Mouse (Mus musculus): ENCODE data around the gene Psmd4. TPM values are rescaled to one million over a fixed set of nuclear protein-coding genes. Genes with fewer than 3 reads are reported as not detected.

Gene Psmd4
- total and polyA plus RNA-seq, 2 experiments from 2014 or later: 210 to 272 TPM

- WGBS: 63% methylated on average over 3 of the region's 3 CpGs
- no peak for ATAC-seq
- H3K4me3 ChIP-seq (ENCODE audit: low read length): no peak overlapping the region
- no peaks in the 10 kb centered on the region for H3K27me3 ChIP-seq (ENCODE audit: insufficient read depth, low read length)
- no peaks in the 10 kb centered on the region for H3K4me1 ChIP-seq (ENCODE audit: insufficient read depth, low read length)
- no peak overlapping the region for H3K4me2 ChIP-seq (ENCODE audit: low read depth, low read length)
- peaks cover 70% of the 10 kb centered on the region for H3K36me3 ChIP-seq (ENCODE audit: insufficient read depth, low read length)
- no peak for DNase-seq (ENCODE audit: low spot score)
- TF ChIP-seq CTCF (IDR thresholded peaks at IDR 0.05; ENCODE audit: low read depth): no peak
- H3K9me3 ChIP-seq (ENCODE audit: low read length): no peaks in the 10 kb centered on the region
- H3K27ac ChIP-seq: no peak overlapping the region
- H3K9ac ChIP-seq (replicated peaks; ENCODE audit: low read length): no peak overlapping the region
Observed at GRCm38 (mm10) chr3:95005651-95006050, 36.8 kb downstream of the Psmd4 start.

- H3K27me3 ChIP-seq (ENCODE audit: insufficient read depth, low read length): no peaks in the 10 kb centered on the region
- ATAC-seq: no peak
- no peak overlapping the region for H3K4me3 ChIP-seq (ENCODE audit: low read length)
- H3K36me3 ChIP-seq (ENCODE audit: insufficient read depth, low read length): peaks cover 68% of the 10 kb centered on the region
- no peak overlapping the region for H3K9ac ChIP-seq (replicated peaks; ENCODE audit: low read length)
- no peaks in the 10 kb centered on the region for H3K9me3 ChIP-seq (ENCODE audit: low read length)
- DNase-seq (ENCODE audit: low spot score): no peak
- no peak for TF ChIP-seq CTCF (IDR thresholded peaks at IDR 0.05; ENCODE audit: low read depth)
- H3K4me2 ChIP-seq (ENCODE audit: low read depth, low read length): no peak overlapping the region
- no peaks in the 10 kb centered on the region for H3K4me1 ChIP-seq (ENCODE audit: insufficient read depth, low read length)
- H3K27ac ChIP-seq: 0 out of 2 replicates have a peak overlapping the region, but pooled peaks have one; percentile 68
Observed at GRCm38 (mm10) chr3:95003273-95003672, 39.1 kb downstream of the Psmd4 start.

GRCm38 (mm10) chr3:95002569-95002968, 39.8 kb downstream of the Psmd4 start:
- no peak for TF ChIP-seq CTCF (IDR thresholded peaks at IDR 0.05; ENCODE audit: low read depth)
- WGBS: 46% methylated on average over 4 of the region's 4 CpGs
- DNase-seq (ENCODE audit: low spot score) (peak; percentile 29), ATAC-seq (peak; percentile 64)
- H3K4me2 ChIP-seq (ENCODE audit: low read depth, low read length): no peak overlapping the region
- H3K9ac ChIP-seq (replicated peaks; ENCODE audit: low read length): no peak overlapping the region
- peak overlapping the region; percentile 68 for H3K27ac ChIP-seq
- no peaks in the 10 kb centered on the region for H3K4me1 ChIP-seq (ENCODE audit: insufficient read depth, low read length)
- H3K9me3 ChIP-seq (ENCODE audit: low read length): no peaks in the 10 kb centered on the region
- H3K4me3 ChIP-seq (ENCODE audit: low read length): no peak overlapping the region
- peaks cover 69% of the 10 kb centered on the region for H3K36me3 ChIP-seq (ENCODE audit: insufficient read depth, low read length)
- H3K27me3 ChIP-seq (ENCODE audit: insufficient read depth, low read length): no peaks in the 10 kb centered on the region

GRCm38 (mm10) chr3:94996946-94997345, 45.5 kb downstream of the Psmd4 start:
- 19% methylated on average over 2 of the region's 2 CpGs for WGBS
- Histone ChIP-seq H3K9ac (replicated peaks; ENCODE audit: low read length) (no peak overlapping the region), H3K27ac (no peak overlapping the region), H3K27me3 (ENCODE audit: insufficient read depth, low read length) (no peaks in the 10 kb centered on the region), H3K4me3 (ENCODE audit: low read length) (no peak overlapping the region), H3K4me2 (ENCODE audit: low read depth, low read length) (no peak overlapping the region), H3K36me3 (ENCODE audit: insufficient read depth, low read length) (peaks cover 60% of the 10 kb centered on the region), H3K9me3 (ENCODE audit: low read length) (no peaks in the 10 kb centered on the region), H3K4me1 (ENCODE audit: insufficient read depth, low read length) (no peaks in the 10 kb centered on the region)
- ATAC-seq (peak; percentile 43; the same call in 1 of the 2 replicates), DNase-seq (ENCODE audit: low spot score) (peak; percentile 88)
- peak; percentile 93 for TF ChIP-seq CTCF (IDR thresholded peaks at IDR 0.05; ENCODE audit: low read depth)

GRCm38 (mm10) chr3:94989159-94989761, 53.2 kb downstream of the Psmd4 start:
- H3K36me3 ChIP-seq (ENCODE audit: insufficient read depth, low read length): peaks cover 33% of the 10 kb centered on the region
- 34% methylated on average over 9 of the region's 9 CpGs for WGBS

GRCm38 (mm10) chr3:94987578-94987977, 54.8 kb downstream of the Psmd4 start:
- no peak for TF ChIP-seq CTCF (IDR thresholded peaks at IDR 0.05; ENCODE audit: low read depth)
- no peak overlapping the region for H3K27ac ChIP-seq
- H3K4me1 ChIP-seq (ENCODE audit: insufficient read depth, low read length): no peaks in the 10 kb centered on the region
- H3K4me2 ChIP-seq (ENCODE audit: low read depth, low read length): no peak overlapping the region
- DNase-seq (ENCODE audit: low spot score) (no peak), ATAC-seq (no peak)
- no peak overlapping the region for H3K4me3 ChIP-seq (ENCODE audit: low read length)
- no peaks in the 10 kb centered on the region for H3K9me3 ChIP-seq (ENCODE audit: low read length)
- peaks cover 31% of the 10 kb centered on the region for H3K36me3 ChIP-seq (ENCODE audit: insufficient read depth, low read length)
- no peak overlapping the region for H3K9ac ChIP-seq (replicated peaks; ENCODE audit: low read length)
- H3K27me3 ChIP-seq (ENCODE audit: insufficient read depth, low read length): no peaks in the 10 kb centered on the region

More at GRCm38 (mm10) chr3:94989159-94989761, 53.2 kb downstream of the Psmd4 start:
- Histone ChIP-seq H3K9ac (replicated peaks; ENCODE audit: low read length) (no peak overlapping the region), H3K27me3 (ENCODE audit: insufficient read depth, low read length) (no peaks in the 10 kb centered on the region), H3K4me2 (ENCODE audit: low read depth, low read length) (no peak overlapping the region), H3K4me1 (ENCODE audit: insufficient read depth, low read length) (no peaks in the 10 kb centered on the region), H3K9me3 (ENCODE audit: low read length) (no peaks in the 10 kb centered on the region), H3K4me3 (ENCODE audit: low read length) (no peak overlapping the region), H3K27ac (no peak overlapping the region)
- TF ChIP-seq CTCF (IDR thresholded peaks at IDR 0.05; ENCODE audit: low read depth): no peak
- ATAC-seq (no peak), DNase-seq (ENCODE audit: low spot score) (no peak)

GRCm38 (mm10) chr3:94985513-94985912, 56.9 kb downstream of the Psmd4 start:
- WGBS: 95% methylated on average over 2 of the region's 2 CpGs
- Histone ChIP-seq H3K27me3 (ENCODE audit: insufficient read depth, low read length) (no peaks in the 10 kb centered on the region), H3K36me3 (ENCODE audit: insufficient read depth, low read length) (peaks cover 33% of the 10 kb centered on the region), H3K4me1 (ENCODE audit: insufficient read depth, low read length) (no peaks in the 10 kb centered on the region), H3K4me3 (ENCODE audit: low read length) (no peak overlapping the region), H3K4me2 (ENCODE audit: low read depth, low read length) (no peak overlapping the region), H3K9me3 (ENCODE audit: low read length) (no peaks in the 10 kb centered on the region), H3K9ac (replicated peaks; ENCODE audit: low read length) (no peak overlapping the region), H3K27ac (no peak overlapping the region)
- ATAC-seq: no peak
- DNase-seq (ENCODE audit: low spot score): no peak
- TF ChIP-seq CTCF (IDR thresholded peaks at IDR 0.05; ENCODE audit: low read depth): no peak

Measured in hindbrain, postnatal 0 days (tissue).